In the genomic region with DNA sequence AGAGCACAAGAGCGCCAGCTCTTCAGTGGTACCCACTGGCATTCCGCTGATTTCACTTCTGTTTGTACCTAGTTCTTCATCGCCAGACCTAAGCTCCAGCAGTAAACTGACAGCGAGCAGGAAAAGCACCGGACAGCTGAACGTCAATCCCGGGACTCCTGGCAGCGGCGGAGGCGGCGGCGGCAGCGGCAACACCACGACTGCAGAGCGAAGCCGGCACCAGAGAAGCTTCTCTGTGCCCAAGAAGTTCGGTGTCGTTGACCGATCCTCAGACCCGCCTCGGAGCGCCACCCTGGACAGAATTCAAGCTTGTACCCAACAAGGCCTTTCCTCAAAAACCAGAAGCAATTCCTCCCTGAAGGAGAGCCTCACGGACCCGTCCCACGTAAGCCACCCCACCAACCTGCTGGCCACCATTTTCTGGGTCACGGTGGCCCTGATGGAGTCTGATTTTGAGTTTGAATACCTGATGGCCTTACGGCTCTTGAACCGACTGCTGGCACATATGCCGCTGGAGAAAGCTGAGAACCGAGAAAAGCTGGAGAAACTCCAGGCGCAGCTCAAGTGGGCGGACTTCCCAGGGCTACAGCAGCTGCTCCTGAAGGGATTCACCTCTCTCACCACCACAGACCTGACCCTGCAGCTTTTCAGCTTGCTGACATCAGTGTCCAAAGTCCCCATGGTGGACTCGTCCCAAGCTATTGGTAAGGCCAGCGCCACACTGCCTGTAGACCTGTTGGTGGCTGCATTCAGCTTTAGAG, we compare ENCODE assay signal across 8 mouse cellular contexts.
DNase-seq lines count a peak whose midpoint lies in the region; ATAC-seq and TF ChIP-seq lines count a peak whose summit lies in the region.

No protein-coding gene starts in this region.

- H3K36me3 ChIP-seq in lung, embryonic 14.5 days (ENCODE audit: insufficient read depth), result no peaks in the 10 kb centered on the region
- peaks cover 12% of the 10 kb centered on the region; the same call in 1 of the 2 replicates for H3K36me3 ChIP-seq in embryonic facial prominence, embryonic 10.5 days (replicated peaks)
- peaks cover 72% of the 10 kb centered on the region for H3K36me3 ChIP-seq in hindbrain, embryonic 13.5 days
- peaks cover 78% of the 10 kb centered on the region for H3K36me3 ChIP-seq in neural tube, embryonic 15.5 days

- peak; percentile 40 for DNase-seq in lung, embryonic 14.5 days
- DNase-seq in lung, postnatal 14 days, result no peak
- DNase-seq in embryonic facial prominence, embryonic 10.5 days (ENCODE audit: low spot score), result peak; percentile 36
- DNase-seq in left cerebral cortex, postnatal 4 days, result peak; percentile 59
- no peak for DNase-seq in ovary, postnatal 14 days (ENCODE audit: low spot score)
- no peak for DNase-seq in B cell, adult 2 months

- peak overlapping the region; percentile 45; the same call in 1 of the 2 replicates for H3K9ac ChIP-seq in lung, embryonic 14.5 days
- 0 out of 2 replicates have a peak overlapping the region, but pooled peaks have one; percentile 4 for H3K9ac ChIP-seq in hindbrain, embryonic 13.5 days
- H3K9ac ChIP-seq in neural tube, embryonic 15.5 days (replicated peaks), result no peak overlapping the region

- H3K4me2 ChIP-seq in lung, embryonic 14.5 days, result peak overlapping the region; percentile 64
- peak overlapping the region; percentile 33 for H3K4me2 ChIP-seq in hindbrain, embryonic 13.5 days
- H3K4me2 ChIP-seq in neural tube, embryonic 15.5 days, result peak overlapping the region; percentile 44

- WGBS in lung, embryonic 14.5 days, result 23% methylated on average over 34 of the region's 34 CpGs
- 23% methylated on average over 34 of the region's 34 CpGs for WGBS in embryonic facial prominence, embryonic 10.5 days
- 27% methylated on average over 34 of the region's 34 CpGs for WGBS in hindbrain, embryonic 13.5 days
- 28% methylated on average over 34 of the region's 34 CpGs for WGBS in neural tube, embryonic 15.5 days

- intact Hi-C loops in left cerebral cortex, postnatal 4 days (cut with DNase I), result loop anchor here (10.0 kb wide), 1 partner anchor 262 kb away; no protein-coding TSS in a partner anchor

- no peaks in the 10 kb centered on the region; the same call in 1 of the 2 replicates for H3K27me3 ChIP-seq in lung, embryonic 14.5 days (ENCODE audit: insufficient read depth, low read length)
- H3K27me3 ChIP-seq in embryonic facial prominence, embryonic 10.5 days (replicated peaks; ENCODE audit: low read depth, poor library complexity, severe bottlenecking), result peaks cover 22% of the 10 kb centered on the region
- H3K27me3 ChIP-seq in hindbrain, embryonic 13.5 days, result no peaks in the 10 kb centered on the region
- no peaks in the 10 kb centered on the region for H3K27me3 ChIP-seq in neural tube, embryonic 15.5 days (replicated peaks)

- H3K27ac ChIP-seq in lung, embryonic 14.5 days (ENCODE audit: low read depth), result no peak overlapping the region
- H3K27ac ChIP-seq in embryonic facial prominence, embryonic 10.5 days (replicated peaks), result no peak overlapping the region
- H3K27ac ChIP-seq in hindbrain, embryonic 13.5 days, result no peak overlapping the region
- H3K27ac ChIP-seq in neural tube, embryonic 15.5 days (replicated peaks), result no peak overlapping the region

- peak overlapping the region; percentile 30 for H3K4me3 ChIP-seq in lung, embryonic 14.5 days (ENCODE audit: low read depth, low read length)
- H3K4me3 ChIP-seq in embryonic facial prominence, embryonic 10.5 days, result peak overlapping the region; percentile 48
- H3K4me3 ChIP-seq in hindbrain, embryonic 13.5 days, result peak overlapping the region; percentile 0; the same call in 1 of the 2 replicates
- H3K4me3 ChIP-seq in neural tube, embryonic 15.5 days (replicated peaks), result no peak overlapping the region

- no peaks in the 10 kb centered on the region for H3K9me3 ChIP-seq in lung, embryonic 14.5 days (ENCODE audit: low read depth, low read length)
- peaks cover 8% of the 10 kb centered on the region; the same call in 1 of the 2 replicates for H3K9me3 ChIP-seq in embryonic facial prominence, embryonic 10.5 days
- H3K9me3 ChIP-seq in hindbrain, embryonic 13.5 days, result peaks cover 3% of the 10 kb centered on the region; the same call in 1 of the 2 replicates
- no peaks in the 10 kb centered on the region for H3K9me3 ChIP-seq in neural tube, embryonic 15.5 days (replicated peaks)

- no peaks in the 10 kb centered on the region for H3K4me1 ChIP-seq in lung, embryonic 14.5 days (ENCODE audit: insufficient read depth)
- H3K4me1 ChIP-seq in embryonic facial prominence, embryonic 10.5 days, result peaks cover 8% of the 10 kb centered on the region
- H3K4me1 ChIP-seq in hindbrain, embryonic 13.5 days (replicated peaks), result no peaks in the 10 kb centered on the region; the same call in 1 of the 2 replicates
- H3K4me1 ChIP-seq in neural tube, embryonic 15.5 days, result no peaks in the 10 kb centered on the region

- no peak for TF ChIP-seq CTCF in lung, embryonic 14.5 days (IDR thresholded peaks at IDR 0.05; ENCODE audit: low read depth)

- no peak for ATAC-seq in lung, embryonic 14.5 days (ENCODE audit: insufficient read depth)
- ATAC-seq in hindbrain, embryonic 13.5 days (ENCODE audit: low FRiP score), result no peak
- no peak for ATAC-seq in neural tube, embryonic 15.5 days (ENCODE audit: low FRiP score)

Comparison
In these comparisons a context has a peak if more than half of its experiments do, and no peak if none do; other contexts are left out.
1. DNase-seq: peak in lung, embryonic 14.5 days (single experiment), embryonic facial prominence, embryonic 10.5 days (single experiment) and left cerebral cortex, postnatal 4 days (single experiment); none in lung, postnatal 14 days (single experiment), ovary, postnatal 14 days (single experiment) and B cell, adult 2 months (0 of 2).
2. Peak in every context shown above with its lines, with median percentiles within 50 percentile points of each other: H3K4me2 ChIP-seq.